Mouse (Mus musculus): ENCODE results near the gene Spata32. TPM values are rescaled to one million over a fixed set of nuclear protein-coding genes. Genes with fewer than 3 reads are reported as not detected.
"Not testable (repeated sequence)": the region's sequence is repeated elsewhere in the genome, so short reads cannot be mapped to it uniquely, and the experiment has no call there.

Spata32 gene
- polyA plus RNA-seq, 1 experiment from 2014 or later = 0.92 TPM

- 66% methylated on average over 1 of the region's 1 CpGs for WGBS
- Histone ChIP-seq H3K9ac (replicated peaks; ENCODE audit: low read depth, low read length) (no peak overlapping the region), H3K9me3 (ENCODE audit: control insufficient read depth, low read length) (no peaks in the 10 kb centered on the region), H3K27me3 (ENCODE audit: control insufficient read depth, insufficient read depth, low read length) (no peaks in the 10 kb centered on the region), H3K4me1 (ENCODE audit: control insufficient read depth, insufficient read depth, low read length) (no peaks in the 10 kb centered on the region), H3K4me2 (ENCODE audit: low read depth, low read length) (no peak overlapping the region), H3K36me3 (ENCODE audit: control insufficient read depth, insufficient read depth, low read length) (peaks cover 16% of the 10 kb centered on the region), H3K27ac (ENCODE audit: low read depth, low read length) (no peak overlapping the region), H3K4me3 (ENCODE audit: low read depth, low read length) (no peak overlapping the region)
- ATAC-seq (ENCODE audit: low read depth) = no peak
Measured at GRCm38 (mm10) chr11:103234447-103234846, 16.2 kb upstream of the Spata32 start.

DNA sequence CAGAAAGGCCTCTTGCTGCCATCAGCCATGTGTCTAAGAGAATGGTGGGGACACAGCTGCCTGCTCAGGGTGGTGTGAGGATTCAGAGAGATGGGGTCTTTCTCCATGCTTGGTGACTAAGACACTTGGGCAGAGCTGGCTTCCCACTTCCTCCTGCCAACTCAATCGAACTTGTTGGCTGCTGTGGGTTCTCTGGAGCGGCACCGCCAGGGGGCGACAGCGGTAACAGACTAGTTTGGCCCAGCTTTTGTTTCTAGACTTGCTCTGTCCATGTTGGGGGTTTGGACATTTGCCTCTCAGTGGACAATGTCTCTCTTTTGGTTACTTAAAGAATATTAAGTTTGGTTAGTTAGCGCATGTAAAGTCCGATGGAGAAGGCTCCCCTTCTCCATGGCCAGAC lies 14.7 kb upstream of the Spata32 start:
- 36% methylated on average over 7 of the region's 7 CpGs for WGBS
- Histone ChIP-seq H3K36me3 (ENCODE audit: control insufficient read depth, insufficient read depth, low read length) (peaks cover 14% of the 10 kb centered on the region), H3K4me3 (ENCODE audit: low read depth, low read length) (no peak overlapping the region), H3K4me2 (ENCODE audit: low read depth, low read length) (no peak overlapping the region), H3K27me3 (ENCODE audit: control insufficient read depth, insufficient read depth, low read length) (no peaks in the 10 kb centered on the region), H3K27ac (ENCODE audit: low read depth, low read length) (no peak overlapping the region), H3K4me1 (ENCODE audit: control insufficient read depth, insufficient read depth, low read length) (no peaks in the 10 kb centered on the region), H3K9me3 (ENCODE audit: control insufficient read depth, low read length) (no peaks in the 10 kb centered on the region), H3K9ac (replicated peaks; ENCODE audit: low read depth, low read length) (no peak overlapping the region)
- no peak for ATAC-seq (ENCODE audit: low read depth)

DNA sequence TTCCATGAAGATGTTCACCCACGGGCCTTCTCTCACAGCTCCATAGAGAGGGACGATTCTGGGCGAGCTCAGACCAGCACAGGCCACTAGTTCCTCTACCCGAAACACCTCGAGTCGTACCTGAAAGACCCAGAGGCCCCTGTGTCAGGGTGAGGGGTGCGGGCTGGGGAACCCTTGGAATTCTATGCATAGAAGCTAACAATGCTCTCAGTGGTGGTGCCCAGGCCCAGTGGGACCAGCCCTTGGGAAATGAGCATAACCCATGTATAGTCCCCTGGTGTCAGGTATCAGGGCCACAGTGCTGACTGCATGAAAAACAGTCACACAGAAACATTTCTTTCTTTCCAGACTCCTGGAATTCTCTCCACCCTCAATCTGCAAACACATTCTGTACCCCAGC lies 13.1 kb upstream of the Spata32 start:
- ATAC-seq (ENCODE audit: low read depth) = no peak
- Histone ChIP-seq H3K9me3 (ENCODE audit: control insufficient read depth, low read length) (no peaks in the 10 kb centered on the region), H3K27ac (ENCODE audit: low read depth, low read length) (no peak overlapping the region), H3K36me3 (ENCODE audit: control insufficient read depth, insufficient read depth, low read length) (peaks cover 28% of the 10 kb centered on the region), H3K4me3 (ENCODE audit: low read depth, low read length) (no peak overlapping the region), H3K9ac (replicated peaks; ENCODE audit: low read depth, low read length) (no peak overlapping the region), H3K27me3 (ENCODE audit: control insufficient read depth, insufficient read depth, low read length) (no peaks in the 10 kb centered on the region), H3K4me1 (ENCODE audit: control insufficient read depth, insufficient read depth, low read length) (no peaks in the 10 kb centered on the region), H3K4me2 (ENCODE audit: low read depth, low read length) (no peak overlapping the region)
- WGBS = 97% methylated on average over 7 of the region's 7 CpGs

DNA sequence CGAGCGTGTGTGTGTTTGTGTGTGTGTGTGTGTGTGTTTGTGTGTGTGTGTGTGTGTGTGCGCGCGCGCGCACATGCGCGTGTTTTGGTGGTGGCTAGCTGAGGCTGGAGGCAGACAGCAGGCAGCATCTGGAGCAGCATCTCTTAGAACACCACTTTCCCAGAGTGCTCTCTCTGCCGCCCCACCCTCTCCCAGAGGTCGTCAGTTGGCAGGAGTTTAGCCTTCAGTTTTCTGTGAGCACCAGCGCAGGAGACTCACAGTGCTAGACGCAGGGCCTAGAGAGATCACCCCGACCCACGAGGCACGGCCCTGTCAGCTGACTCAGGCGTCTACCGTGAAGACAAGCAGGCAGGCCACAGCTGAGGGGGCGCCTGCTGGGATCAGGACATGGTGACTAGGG lies 12.4 kb upstream of the Spata32 start:
- Histone ChIP-seq H3K27ac (ENCODE audit: low read depth, low read length) (no peak overlapping the region), H3K4me3 (ENCODE audit: low read depth, low read length) (no peak overlapping the region), H3K27me3 (ENCODE audit: control insufficient read depth, insufficient read depth, low read length) (no peaks in the 10 kb centered on the region), H3K9me3 (ENCODE audit: control insufficient read depth, low read length) (no peaks in the 10 kb centered on the region), H3K4me2 (ENCODE audit: low read depth, low read length) (no peak overlapping the region), H3K9ac (replicated peaks; ENCODE audit: low read depth, low read length) (no peak overlapping the region), H3K36me3 (ENCODE audit: control insufficient read depth, insufficient read depth, low read length) (peaks cover 30% of the 10 kb centered on the region), H3K4me1 (ENCODE audit: control insufficient read depth, insufficient read depth, low read length) (no peaks in the 10 kb centered on the region)
- no peak for ATAC-seq (ENCODE audit: low read depth)
- WGBS = 90% methylated on average over 19 of the region's 19 CpGs

GRCm38 (mm10) chr11:103229608-103230007 lies 11.4 kb upstream of the Spata32 start:
- Histone ChIP-seq H3K27ac (ENCODE audit: low read depth, low read length) (no peak overlapping the region), H3K9ac (replicated peaks; ENCODE audit: low read depth, low read length) (no peak overlapping the region), H3K4me2 (ENCODE audit: low read depth, low read length) (no peak overlapping the region), H3K4me1 (ENCODE audit: control insufficient read depth, insufficient read depth, low read length) (no peaks in the 10 kb centered on the region), H3K9me3 (ENCODE audit: control insufficient read depth, low read length) (no peaks in the 10 kb centered on the region), H3K4me3 (ENCODE audit: low read depth, low read length) (no peak overlapping the region), H3K27me3 (ENCODE audit: control insufficient read depth, insufficient read depth, low read length) (no peaks in the 10 kb centered on the region), H3K36me3 (ENCODE audit: control insufficient read depth, insufficient read depth, low read length) (peaks cover 37% of the 10 kb centered on the region)
- no peak for ATAC-seq (ENCODE audit: low read depth)
- 96% methylated on average over 2 of the region's 2 CpGs for WGBS

DNA sequence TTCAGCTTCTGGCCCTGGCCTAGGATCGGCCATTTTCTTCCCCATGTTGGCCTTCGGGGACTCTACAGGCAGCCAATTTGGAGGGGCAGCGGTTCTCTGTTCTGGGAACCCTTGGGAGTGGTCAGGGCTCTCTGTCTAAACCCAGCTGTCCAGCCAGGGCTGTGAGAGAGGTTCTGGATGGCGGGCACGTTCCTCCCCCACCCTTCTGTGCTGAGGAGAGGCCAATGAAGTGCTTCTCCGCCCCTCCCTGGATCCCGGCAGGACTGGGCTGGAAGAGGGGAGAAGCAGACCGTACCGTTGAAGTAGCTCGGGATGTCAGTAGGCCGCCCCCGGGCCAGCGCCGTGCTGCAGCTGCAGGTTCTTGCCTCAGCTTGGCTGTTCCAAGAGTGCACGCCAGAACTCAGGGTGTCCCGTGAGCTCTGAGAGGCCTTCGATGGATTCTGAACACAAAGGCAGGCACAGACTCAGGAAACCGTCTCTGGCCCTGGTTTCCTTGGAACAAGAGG lies 5.8 kb upstream of the Spata32 start:
- H3K9me3 ChIP-seq (ENCODE audit: control insufficient read depth, low read length) = no peaks in the 10 kb centered on the region
- H3K36me3 ChIP-seq (ENCODE audit: control insufficient read depth, insufficient read depth, low read length) = peaks cover 34% of the 10 kb centered on the region
- H3K27me3 ChIP-seq (ENCODE audit: control insufficient read depth, insufficient read depth, low read length) = no peaks in the 10 kb centered on the region
- H3K4me2 ChIP-seq (ENCODE audit: low read depth, low read length) = no peak overlapping the region
- H3K4me3 ChIP-seq (ENCODE audit: low read depth, low read length) = no peak overlapping the region
- no peaks in the 10 kb centered on the region for H3K4me1 ChIP-seq (ENCODE audit: control insufficient read depth, insufficient read depth, low read length)
- H3K9ac ChIP-seq (replicated peaks; ENCODE audit: low read depth, low read length) = no peak overlapping the region
- 67% methylated on average over 18 of the region's 18 CpGs for WGBS
- no peak for ATAC-seq (ENCODE audit: low read depth)
- no peak overlapping the region for H3K27ac ChIP-seq (ENCODE audit: low read depth, low read length)

DNA sequence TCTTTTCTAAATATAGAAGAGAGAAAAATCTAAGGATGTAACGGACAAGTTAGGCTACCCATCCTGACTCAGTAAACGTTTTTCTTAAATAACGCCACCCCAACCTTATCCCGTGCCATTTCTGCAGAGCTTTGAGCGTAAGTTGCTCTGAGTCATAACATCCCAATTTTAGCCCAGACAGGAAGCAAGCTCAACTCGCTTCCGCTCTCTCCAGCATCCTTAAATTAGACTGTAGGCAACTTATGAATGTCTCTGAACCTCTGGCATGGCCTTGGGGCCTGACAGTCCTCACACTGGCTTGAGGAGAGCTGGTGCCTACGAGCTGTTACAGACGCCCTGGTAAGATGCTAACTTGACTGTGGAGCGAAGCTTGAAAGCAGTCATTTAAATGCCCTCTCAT lies 5.2 kb upstream of the Spata32 start:
- no peak for ATAC-seq (ENCODE audit: low read depth)
- no peaks in the 10 kb centered on the region for H3K9me3 ChIP-seq (ENCODE audit: control insufficient read depth, low read length)
- H3K36me3 ChIP-seq (ENCODE audit: control insufficient read depth, insufficient read depth, low read length) = peaks cover 34% of the 10 kb centered on the region
- H3K4me1 ChIP-seq (ENCODE audit: control insufficient read depth, insufficient read depth, low read length) = peaks cover 3% of the 10 kb centered on the region; the same call in 1 of the 2 replicates
- H3K4me2 ChIP-seq (ENCODE audit: low read depth, low read length) = no peak overlapping the region
- H3K4me3 ChIP-seq (ENCODE audit: low read depth, low read length) = no peak overlapping the region
- no peaks in the 10 kb centered on the region for H3K27me3 ChIP-seq (ENCODE audit: control insufficient read depth, insufficient read depth, low read length)
- H3K9ac ChIP-seq (replicated peaks; ENCODE audit: low read depth, low read length) = no peak overlapping the region
- 88% methylated on average over 10 of the region's 10 CpGs for WGBS
- H3K27ac ChIP-seq (ENCODE audit: low read depth, low read length) = no peak overlapping the region

DNA sequence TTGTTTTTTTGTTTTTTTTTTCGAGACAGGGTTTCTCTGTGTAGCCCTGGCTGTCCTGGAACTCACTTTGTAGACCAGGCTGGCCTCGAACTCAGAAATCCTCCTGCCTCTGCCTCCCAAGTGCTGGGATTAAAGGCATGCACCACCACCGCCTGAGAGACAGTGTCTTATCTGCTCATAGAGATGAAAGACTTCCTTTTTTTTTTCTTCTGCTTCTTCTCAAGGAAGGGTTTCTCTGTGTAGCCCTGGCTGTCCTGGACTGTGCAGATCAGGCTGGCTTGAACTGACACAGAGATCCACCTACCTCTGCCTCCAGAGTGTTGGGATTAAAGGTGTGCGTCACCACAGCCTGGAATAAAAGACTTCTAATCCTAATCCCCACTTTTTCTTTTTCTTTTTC lies 4.5 kb upstream of the Spata32 start:
- WGBS = 95% methylated on average over 4 of the region's 4 CpGs
- not testable (repeated sequence) for H3K9me3 ChIP-seq (ENCODE audit: control insufficient read depth, low read length); H3K27ac ChIP-seq (ENCODE audit: low read depth, low read length); ATAC-seq (ENCODE audit: low read depth); H3K4me2 ChIP-seq (ENCODE audit: low read depth, low read length); H3K9ac ChIP-seq (replicated peaks; ENCODE audit: low read depth, low read length); H3K4me1 ChIP-seq (ENCODE audit: control insufficient read depth, insufficient read depth, low read length); H3K4me3 ChIP-seq (ENCODE audit: low read depth, low read length); H3K27me3 ChIP-seq (ENCODE audit: control insufficient read depth, insufficient read depth, low read length)
- H3K36me3 ChIP-seq (ENCODE audit: control insufficient read depth, insufficient read depth, low read length) = peaks cover 33% of the 10 kb centered on the region

GRCm38 (mm10) chr11:103221437-103221836 lies 3.2 kb upstream of the Spata32 start:
- no peaks in the 10 kb centered on the region; the same call in 1 of the 2 replicates for H3K9me3 ChIP-seq (ENCODE audit: control insufficient read depth, low read length)
- H3K27me3 ChIP-seq (ENCODE audit: control insufficient read depth, insufficient read depth, low read length) = no peaks in the 10 kb centered on the region
- H3K4me2 ChIP-seq (ENCODE audit: low read depth, low read length) = no peak overlapping the region
- H3K4me3 ChIP-seq (ENCODE audit: low read depth, low read length) = no peak overlapping the region
- no peak overlapping the region for H3K27ac ChIP-seq (ENCODE audit: low read depth, low read length)
- H3K4me1 ChIP-seq (ENCODE audit: control insufficient read depth, insufficient read depth, low read length) = peaks cover 6% of the 10 kb centered on the region; the same call in 1 of the 2 replicates
- no peak for ATAC-seq (ENCODE audit: low read depth)
- H3K36me3 ChIP-seq (ENCODE audit: control insufficient read depth, insufficient read depth, low read length) = peaks cover 20% of the 10 kb centered on the region
- H3K9ac ChIP-seq (replicated peaks; ENCODE audit: low read depth, low read length) = no peak overlapping the region
- 92% methylated on average over 6 of the region's 6 CpGs for WGBS

Measured in neural tube, embryonic 14.5 days (tissue).